Mouse (Mus musculus) liver, embryonic 12.5 days (tissue): ENCODE measurements around the gene Asf1b. TPM values are rescaled to one million over a fixed set of nuclear protein-coding genes. Genes with fewer than 3 reads are reported as not detected.

Source experiments
- ATAC-seq: fragments of 200-750 bp; cut with Nextera tagmentation; 2 replicates; pipeline ENCODE4 v1.8.0; 2017; ENCODE audit warnings: moderate number of reproducible peaks, mild to moderate bottlenecking, moderate library complexity
- H3K27ac ChIP-seq: fragments of 300-500 bp; sonication (generic); 2 replicates; pipeline ENCODE4 v1.5.1; 2016; ENCODE audit warnings: mild to moderate bottlenecking
- H3K27me3 ChIP-seq: fragments of 300-500 bp; sonication (generic); replicated peaks from 2 replicates; pipeline ENCODE4 v1.6.1; 2016; ENCODE audit warnings: mild to moderate bottlenecking, moderate library complexity
- H3K36me3 ChIP-seq: fragments of 300-500 bp; sonication (generic); 2 replicates; pipeline ENCODE4 v1.6.1; 2016; ENCODE audit warnings: mild to moderate bottlenecking, moderate library complexity
- H3K4me1 ChIP-seq: fragments of 300-500 bp; sonication (generic); 2 replicates; pipeline ENCODE4 v1.6.1; 2016
- H3K4me2 ChIP-seq: fragments of 300-500 bp; sonication (generic); 2 replicates; pipeline ENCODE4 v1.6.1; 2016; ENCODE audit warnings: mild to moderate bottlenecking, moderate library complexity
- H3K4me3 ChIP-seq: fragments of 300-500 bp; sonication (generic); 2 replicates; pipeline ENCODE4 v1.5.1; 2016; ENCODE audit warnings: mild to moderate bottlenecking, moderate library complexity
- H3K9ac ChIP-seq: fragments of 300-500 bp; sonication (generic); 2 replicates; pipeline ENCODE4 v1.6.1; 2016; ENCODE audit warnings: mild to moderate bottlenecking, moderate library complexity
- H3K9me3 ChIP-seq: fragments of 300-500 bp; sonication (generic); replicated peaks from 2 replicates; pipeline ENCODE4 v1.6.1; 2016; ENCODE audit warnings: mild to moderate bottlenecking, moderate library complexity
- WGBS: fragments of 180-500 bp; shearing (Covaris S2); methylation state at CpG from one replicate; pipeline ENCODE4 v1.1.7; 2016; ENCODE audit not compliant: insufficient replicate concordance; 5-methylcytosine and 5-hydroxymethylcytosine counted together
- polyA plus RNA-seq: library from polyadenylated mRNA; unstranded; fragments of >200 nt; fragmentation: Nextera tagmentation; extraction: Ambion mirVana; gene quantifications from 2 replicates; pipeline ENCODE4 v1.2.1, GENCODE M21; 2016

The Asf1b gene
- polyA plus RNA-seq, 1 experiment from 2014 or later: 116 TPM

GRCm38 (mm10) chr8:83967701-83968100, 12.4 kb downstream of the Asf1b start:
- no peak overlapping the region for H3K27ac ChIP-seq
- H3K4me2 ChIP-seq: no peak overlapping the region
- no peak overlapping the region for H3K9ac ChIP-seq
- no peak overlapping the region for H3K4me3 ChIP-seq
- ATAC-seq: no peak
- peaks cover 85% of the 10 kb centered on the region for H3K36me3 ChIP-seq
- WGBS: 90% methylated on average over 7 of the region's 7 CpGs
- H3K27me3 ChIP-seq: no peaks in the 10 kb centered on the region
- no peaks in the 10 kb centered on the region for H3K9me3 ChIP-seq
- H3K4me1 ChIP-seq: peaks cover 19% of the 10 kb centered on the region

- no peaks in the 10 kb centered on the region for H3K27me3 ChIP-seq
- H3K27ac ChIP-seq: peak overlapping the region; percentile 81; the same call in 1 of the 2 replicates
- ATAC-seq: no peak
- H3K4me3 ChIP-seq: no peak overlapping the region; the same call in 1 of the 2 replicates
- no peaks in the 10 kb centered on the region for H3K9me3 ChIP-seq
- 83% methylated on average over 4 of the region's 4 CpGs for WGBS
- H3K36me3 ChIP-seq: peaks cover 55% of the 10 kb centered on the region
- H3K4me2 ChIP-seq: peak overlapping the region; percentile 100; the same call in 1 of the 2 replicates
- H3K9ac ChIP-seq: peak overlapping the region; percentile 86; the same call in 1 of the 2 replicates
- H3K4me1 ChIP-seq: peaks cover 41% of the 10 kb centered on the region
Observed at GRCm38 (mm10) chr8:83971121-83971520, 15.8 kb downstream of the Asf1b start.

GRCm38 (mm10) chr8:83971661-83972060, 16.4 kb downstream of the Asf1b start:
- Histone ChIP-seq H3K4me1 (peaks cover 45% of the 10 kb centered on the region), H3K27me3 (no peaks in the 10 kb centered on the region), H3K4me2 (peak overlapping the region; percentile 100), H3K9me3 (no peaks in the 10 kb centered on the region), H3K27ac (peak overlapping the region; percentile 81), H3K36me3 (peaks cover 49% of the 10 kb centered on the region), H3K9ac (peak overlapping the region; percentile 86), H3K4me3 (peak overlapping the region; percentile 90)
- WGBS: 78% methylated on average over 6 of the region's 6 CpGs
- no peak for ATAC-seq

GRCm38 (mm10) chr8:83972150-83973120, 17.1 kb downstream of the Asf1b start, which contains the start of gene Prkaca:
TSS of gene Prkaca (plus strand) at chr8:83972993.
- ATAC-seq: peak; percentile 99
- Histone ChIP-seq H3K4me2 (peak within 1 kb of the TSS; percentile 100), H3K27me3 (no peaks in the 10 kb centered on the region), H3K9me3 (no peaks in the 10 kb centered on the region), H3K4me3 (peak within 1 kb of the TSS; percentile 90), H3K4me1 (peaks cover 52% of the 10 kb centered on the region), H3K27ac (peak within 1 kb of the TSS; percentile 81), H3K9ac (peak within 1 kb of the TSS; percentile 89), H3K36me3 (peaks cover 42% of the 10 kb centered on the region)
- WGBS: 1% methylated on average over 74 of the region's 94 CpGs

- Histone ChIP-seq H3K9me3 (no peaks in the 10 kb centered on the region), H3K4me2 (peak overlapping the region; percentile 99), H3K9ac (peak overlapping the region; percentile 89), H3K4me1 (peaks cover 62% of the 10 kb centered on the region), H3K27ac (peak overlapping the region; percentile 79), H3K36me3 (peaks cover 37% of the 10 kb centered on the region), H3K27me3 (no peaks in the 10 kb centered on the region), H3K4me3 (peak overlapping the region; percentile 90)
- 9% methylated on average over 25 of the region's 37 CpGs for WGBS
- no peak; the same call in 1 of the 2 replicates for ATAC-seq
Observed at GRCm38 (mm10) chr8:83973161-83974031, 18.1 kb downstream of the Asf1b start.

GRCm38 (mm10) chr8:83974521-83974920, 19.2 kb downstream of the Asf1b start:
- Histone ChIP-seq H3K9ac (no peak overlapping the region; the same call in 1 of the 2 replicates), H3K4me2 (peak overlapping the region; percentile 99), H3K9me3 (no peaks in the 10 kb centered on the region), H3K4me1 (peaks cover 64% of the 10 kb centered on the region), H3K36me3 (peaks cover 29% of the 10 kb centered on the region), H3K4me3 (no peak overlapping the region), H3K27me3 (no peaks in the 10 kb centered on the region), H3K27ac (no peak overlapping the region)
- 81% methylated on average over 4 of the region's 4 CpGs for WGBS
- no peak for ATAC-seq

- no peak overlapping the region for H3K27ac ChIP-seq
- no peak overlapping the region for H3K4me2 ChIP-seq
- H3K27me3 ChIP-seq: no peaks in the 10 kb centered on the region
- peaks cover 24% of the 10 kb centered on the region for H3K36me3 ChIP-seq
- peaks cover 56% of the 10 kb centered on the region for H3K4me1 ChIP-seq
- no peaks in the 10 kb centered on the region for H3K9me3 ChIP-seq
- WGBS: 73% methylated on average over 4 of the region's 4 CpGs
- no peak for ATAC-seq
- H3K9ac ChIP-seq: no peak overlapping the region
- H3K4me3 ChIP-seq: no peak overlapping the region
Observed at GRCm38 (mm10) chr8:83976101-83976630, 20.9 kb downstream of the Asf1b start.

GRCm38 (mm10) chr8:83976779-83977350, 21.6 kb downstream of the Asf1b start:
- Histone ChIP-seq H3K9me3 (no peaks in the 10 kb centered on the region), H3K9ac (no peak overlapping the region), H3K4me3 (no peak overlapping the region), H3K27me3 (no peaks in the 10 kb centered on the region), H3K27ac (no peak overlapping the region), H3K36me3 (peaks cover 26% of the 10 kb centered on the region), H3K4me1 (peaks cover 50% of the 10 kb centered on the region), H3K4me2 (no peak overlapping the region)
- 84% methylated on average over 5 of the region's 5 CpGs for WGBS
- no peak for ATAC-seq

- WGBS: 38% methylated on average over 6 of the region's 6 CpGs
- no peaks in the 10 kb centered on the region for H3K27me3 ChIP-seq
- H3K9me3 ChIP-seq: no peaks in the 10 kb centered on the region
- no peak overlapping the region for H3K4me2 ChIP-seq
- no peak overlapping the region for H3K4me3 ChIP-seq
- H3K9ac ChIP-seq: no peak overlapping the region
- no peak for ATAC-seq
- H3K36me3 ChIP-seq: peaks cover 34% of the 10 kb centered on the region
- 0 out of 2 replicates have a peak overlapping the region, but pooled peaks have one; percentile 28 for H3K27ac ChIP-seq
- H3K4me1 ChIP-seq: peaks cover 53% of the 10 kb centered on the region
Observed at GRCm38 (mm10) chr8:83977646-83978045, 22.3 kb downstream of the Asf1b start.

- no peak for ATAC-seq
- H3K27ac ChIP-seq: 0 out of 2 replicates have a peak overlapping the region, but pooled peaks have one; percentile 28
- no peaks in the 10 kb centered on the region for H3K27me3 ChIP-seq
- H3K4me1 ChIP-seq: peaks cover 57% of the 10 kb centered on the region
- 0 out of 2 replicates have a peak, but pooled peaks cover 3% of the 10 kb centered on the region for H3K9me3 ChIP-seq
- H3K4me2 ChIP-seq: no peak overlapping the region
- 75% methylated on average over 9 of the region's 9 CpGs for WGBS
- H3K9ac ChIP-seq: no peak overlapping the region
- peaks cover 40% of the 10 kb centered on the region for H3K36me3 ChIP-seq
- no peak overlapping the region for H3K4me3 ChIP-seq
Observed at GRCm38 (mm10) chr8:83978200-83978599, 22.9 kb downstream of the Asf1b start.

GRCm38 (mm10) chr8:83980250-83980649, 24.9 kb downstream of the Asf1b start:
- Histone ChIP-seq H3K36me3 (peaks cover 59% of the 10 kb centered on the region), H3K9ac (no peak overlapping the region), H3K27ac (no peak overlapping the region), H3K27me3 (no peaks in the 10 kb centered on the region), H3K4me1 (peaks cover 39% of the 10 kb centered on the region), H3K4me2 (no peak overlapping the region), H3K4me3 (no peak overlapping the region), H3K9me3 (0 out of 2 replicates have a peak, but pooled peaks cover 3% of the 10 kb centered on the region)
- WGBS: 82% methylated on average over 1 of the region's 1 CpGs
- ATAC-seq: no peak
